Mouse (Mus musculus): ENCODE measurements around the gene 2010111I01Rik.
"Not testable (repeated sequence)": the region's sequence is repeated elsewhere in the genome, so short reads cannot be mapped to it uniquely, and the experiment has no call there.

The 2010111I01Rik gene

GRCm38 (mm10) chr13:63301764-63302209 is 337.1 kb downstream of the 2010111I01Rik start:
- intact Hi-C loops (cut with DNase I), result no loop called here

- intact Hi-C loops (cut with DNase I), result no loop called here
These were observed 337.7 kb downstream of the 2010111I01Rik start for GRCm38 (mm10) chr13:63302381-63302780.

GRCm38 (mm10) chr13:63304124-63304792 is 339.6 kb downstream of the 2010111I01Rik start:
- intact Hi-C loops (cut with DNase I), result no loop called here

GRCm38 (mm10) chr13:63304799-63305159 is 340.1 kb downstream of the 2010111I01Rik start:
- intact Hi-C loops (cut with DNase I), result no loop called here

GRCm38 (mm10) chr13:63305160-63306011 is 340.7 kb downstream of the 2010111I01Rik start:
- intact Hi-C loops (cut with DNase I), result no loop called here

- intact Hi-C loops (cut with DNase I), result no loop called here
These were observed 342.1 kb downstream of the 2010111I01Rik start for GRCm38 (mm10) chr13:63306768-63307167.

GRCm38 (mm10) chr13:63309563-63309962 is 344.9 kb downstream of the 2010111I01Rik start:
- intact Hi-C loops (cut with DNase I), result no loop called here

- intact Hi-C loops (cut with DNase I), result no loop called here
These were observed 346.5 kb downstream of the 2010111I01Rik start for GRCm38 (mm10) chr13:63311156-63311555.

- intact Hi-C loops (cut with DNase I), result no loop called here
These were observed 348.6 kb downstream of the 2010111I01Rik start for GRCm38 (mm10) chr13:63313247-63313646.

- intact Hi-C loops (cut with DNase I), result no loop called here
These were observed 349.3 kb downstream of the 2010111I01Rik start for GRCm38 (mm10) chr13:63313748-63314607.

GRCm38 (mm10) chr13:63314608-63314920 is 349.9 kb downstream of the 2010111I01Rik start:
- intact Hi-C loops (cut with DNase I), result no loop called here

- intact Hi-C loops (cut with DNase I), result not testable (repeated sequence)
These were observed 350.4 kb downstream of the 2010111I01Rik start for GRCm38 (mm10) chr13:63315111-63315510.

- intact Hi-C loops (cut with DNase I), result no loop called here
These were observed 351.1 kb downstream of the 2010111I01Rik start for GRCm38 (mm10) chr13:63315777-63316176.

GRCm38 (mm10) chr13:63316407-63316806 is 351.7 kb downstream of the 2010111I01Rik start:
- intact Hi-C loops (cut with DNase I), result no loop called here

- intact Hi-C loops (cut with DNase I), result no loop called here
These were observed 353.0 kb downstream of the 2010111I01Rik start for GRCm38 (mm10) chr13:63317681-63318104.

- intact Hi-C loops (cut with DNase I), result no loop called here
These were observed 355.1 kb downstream of the 2010111I01Rik start for GRCm38 (mm10) chr13:63319814-63320213.

GRCm38 (mm10) chr13:63321689-63322088 is 357.0 kb downstream of the 2010111I01Rik start:
- intact Hi-C loops (cut with DNase I), result no loop called here

GRCm38 (mm10) chr13:63322756-63323155 is 358.1 kb downstream of the 2010111I01Rik start:
- intact Hi-C loops (cut with DNase I), result no loop called here

GRCm38 (mm10) chr13:63323286-63324075 is 358.8 kb downstream of the 2010111I01Rik start:
- intact Hi-C loops (cut with DNase I), result no loop called here

- intact Hi-C loops (cut with DNase I), result no loop called here
These were observed 359.6 kb downstream of the 2010111I01Rik start for GRCm38 (mm10) chr13:63324311-63324710.

Data from adrenal gland (tissue).